Mouse (Mus musculus): ENCODE results near the gene Hlcs.

GRCm38 (mm10) chr16:94347080-94347731 lies 33.8 kb upstream of the Hlcs start:
- TF ChIP-seq POLR2A (IDR thresholded peaks at IDR 0.05; ENCODE audit: low read depth, low read length) = no peak
- TF ChIP-seq CTCF (conservative IDR thresholded peaks at IDR 0.05; ENCODE audit: insufficient read depth, insufficient read length, low read depth, low read length) = no peak

All from kidney, adult 2 months (tissue).